Comparison of ENCODE assay signal across 9 mouse cellular contexts in the genomic region with DNA sequence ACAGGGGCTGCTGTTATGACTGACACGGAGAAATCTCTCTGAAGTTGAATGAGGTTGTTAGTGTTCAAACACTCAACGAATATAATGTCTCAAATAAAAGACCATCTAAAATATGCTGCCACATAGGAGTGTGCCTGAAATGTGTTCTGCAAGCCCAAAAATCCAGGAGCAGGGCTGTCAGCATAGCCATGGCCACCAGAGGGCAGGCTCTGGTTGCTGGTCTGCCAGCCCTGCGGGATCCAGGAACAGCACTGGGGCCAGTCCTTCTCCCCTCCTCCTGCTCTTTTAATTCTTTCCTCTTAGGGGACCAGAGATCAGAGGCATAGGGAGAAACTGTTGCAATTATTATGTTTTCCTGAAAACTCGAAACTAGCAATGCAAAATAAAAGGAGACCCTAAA.
A peak's percentile ranks its signal among the peaks of the same experiment; 100 is the strongest.
DNase-seq lines count a peak whose midpoint lies in the region; TF ChIP-seq lines count a peak whose summit lies in the region.
"Had no signal": no experiment of that assay in that cellular context is flagged by ENCODE, and none has a peak within 500 bp of the region (broad histone marks: within the 10 kb centered on the region; RNA-seq: fewer than 3 reads in every experiment).

No protein-coding gene starts in this region.

- peaks cover 10% of the 10 kb centered on the region for H3K4me1 ChIP-seq in bone marrow macrophage, adult 2 months (ENCODE audit: control insufficient read depth, insufficient read depth, low read length)
- peaks cover 2% of the 10 kb centered on the region for H3K4me1 ChIP-seq in lung, adult 2 months (ENCODE audit: control insufficient read depth, insufficient read depth, low read length)

- DNase-seq in lung, adult 18-20 months: peak; percentile 40 to 44
- no peak for DNase-seq in lung, postnatal 25 days (ENCODE audit: low spot score)
- DNase-seq in forelimb bud, embryonic 11.5 days (ENCODE audit: low read depth, low spot score): peak; percentile 78
- DNase-seq in kidney, postnatal 10 days: peak; percentile 91
- DNase-seq in lung, adult 2 months: peak; percentile 68
- DNase-seq in ovary, postnatal 36 days (ENCODE audit: low spot score): peak; percentile 71
- DNase-seq in urinary bladder, postnatal 4 days (ENCODE audit: low spot score in 2 of 2): peak; percentile 57 to 77

- no peak overlapping the region for H3K27ac ChIP-seq in bone marrow macrophage, adult 2 months (ENCODE audit: insufficient read depth, low read depth, low read length)

- 9% methylated on average over 4 of the region's 4 CpGs for WGBS in lung, adult 2 months

- no peak overlapping the region for H3K4me3 ChIP-seq in bone marrow macrophage, adult 2 months (ENCODE audit: insufficient read depth, low read length)
- no peak overlapping the region for H3K4me3 ChIP-seq in lung, adult 2 months (replicated peaks; ENCODE audit: extremely low read depth, low read depth, low read length)
- H3K4me3 ChIP-seq: erythroblast, embryonic 14.5 days had no signal

- TF ChIP-seq POLR2A in bone marrow macrophage, adult 2 months (IDR thresholded peaks at IDR 0.05; ENCODE audit: borderline replicate concordance, low read depth, low read length): no peak
- no peak for TF ChIP-seq POLR2A in lung, adult 2 months (IDR thresholded peaks at IDR 0.05; ENCODE audit: borderline replicate concordance, extremely low read depth, low read depth, low read length)

- TF ChIP-seq CTCF in bone marrow macrophage, adult 2 months (IDR thresholded peaks at IDR 0.05; ENCODE audit: low read depth, low read length): peak; percentile 85
- peak; percentile 91 for TF ChIP-seq CTCF in lung, adult 2 months (IDR thresholded peaks at IDR 0.05; ENCODE audit: insufficient read depth, low read length)
